Mouse (Mus musculus): ENCODE results near the gene Bcl2a1d. TPM values are rescaled to one million over a fixed set of nuclear protein-coding genes. Genes with fewer than 3 reads are reported as not detected.
"Not testable (repeated sequence)": the region's sequence is repeated elsewhere in the genome, so short reads cannot be mapped to it uniquely, and the experiment has no call there.

Bcl2a1d gene
- 0.38 and 0.39 TPM in 2 replicates for polyA plus RNA-seq (2015; fragmentation: Nextera tagmentation; extraction: Ambion mirVana)

- H3K27me3 ChIP-seq; H3K27ac ChIP-seq; ATAC-seq (ENCODE audit: insufficient number of reproducible peaks, insufficient read depth, low FRiP score, low TSS enrichment, low read depth); H3K4me3 ChIP-seq; H3K9ac ChIP-seq; H3K9me3 ChIP-seq; H3K4me1 ChIP-seq; H3K4me2 ChIP-seq; H3K36me3 ChIP-seq: not testable (repeated sequence)
- WGBS, result 90% methylated on average over 5 of the region's 5 CpGs
These were observed at the start of gene Bcl2a1d for GRCm38 (mm10) chr9:88731728-88732127. Gene Bcl2a1d (minus strand): TSS chr9:88731914.

DNA sequence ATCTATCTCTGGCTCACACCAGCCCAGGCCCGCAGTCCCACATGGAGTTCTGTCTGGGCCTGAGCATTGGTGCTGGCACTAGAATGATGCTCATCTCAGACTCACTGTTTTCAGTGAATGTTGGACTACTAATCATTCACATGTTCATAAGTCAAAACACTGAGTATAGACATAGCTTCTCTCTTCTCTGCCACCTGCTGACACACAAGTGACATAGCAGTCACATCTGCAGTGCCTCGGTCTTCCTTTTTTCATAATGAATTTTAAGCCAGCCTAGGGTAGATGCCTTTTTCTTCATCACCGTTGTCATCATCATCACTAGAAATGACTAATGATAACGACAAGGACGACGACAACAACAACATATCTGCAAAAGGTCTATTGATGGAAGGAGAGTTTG lies 38.5 kb upstream of the Bcl2a1d start:
- 90% methylated on average over 5 of the region's 6 CpGs for WGBS
- not testable (repeated sequence) for H3K4me3 ChIP-seq; ATAC-seq (ENCODE audit: insufficient number of reproducible peaks, insufficient read depth, low FRiP score, low TSS enrichment, low read depth); H3K9me3 ChIP-seq; H3K9ac ChIP-seq; H3K27me3 ChIP-seq; H3K4me1 ChIP-seq; H3K27ac ChIP-seq; H3K4me2 ChIP-seq; H3K36me3 ChIP-seq

- not testable (repeated sequence) for H3K27me3 ChIP-seq; H3K9me3 ChIP-seq; H3K36me3 ChIP-seq; H3K4me1 ChIP-seq; H3K4me2 ChIP-seq; H3K4me3 ChIP-seq; H3K27ac ChIP-seq; ATAC-seq (ENCODE audit: insufficient number of reproducible peaks, insufficient read depth, low FRiP score, low TSS enrichment, low read depth); H3K9ac ChIP-seq
- 89% methylated on average over 4 of the region's 5 CpGs for WGBS
These were observed 37.8 kb upstream of the Bcl2a1d start for GRCm38 (mm10) chr9:88769470-88769869.

DNA sequence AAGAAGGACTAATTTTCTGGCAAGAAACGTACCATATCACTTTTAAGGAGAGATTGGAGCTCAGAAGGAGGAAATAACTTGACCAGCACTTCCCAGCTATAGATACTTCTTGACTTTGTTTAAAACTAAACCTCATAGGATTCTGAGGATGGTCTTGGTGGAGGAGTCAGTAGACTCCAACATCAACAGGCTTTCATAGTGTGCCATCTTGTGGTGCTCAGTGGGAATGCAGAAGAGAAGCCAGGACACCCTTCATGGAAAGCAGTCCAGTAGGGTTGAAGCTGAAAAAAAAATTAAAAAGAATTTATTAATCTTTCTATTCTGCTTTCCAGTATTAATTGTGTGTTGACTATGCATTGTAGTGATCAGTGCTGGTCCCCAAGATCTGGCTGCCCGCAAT lies 15.0 kb upstream of the Bcl2a1d start:
- not testable (repeated sequence) for H3K4me3 ChIP-seq; H3K9me3 ChIP-seq; ATAC-seq (ENCODE audit: insufficient number of reproducible peaks, insufficient read depth, low FRiP score, low TSS enrichment, low read depth); H3K27ac ChIP-seq; H3K9ac ChIP-seq; H3K4me2 ChIP-seq; H3K27me3 ChIP-seq; H3K4me1 ChIP-seq; H3K36me3 ChIP-seq
- WGBS, result 20% methylated on average over 1 of the region's 2 CpGs

DNA sequence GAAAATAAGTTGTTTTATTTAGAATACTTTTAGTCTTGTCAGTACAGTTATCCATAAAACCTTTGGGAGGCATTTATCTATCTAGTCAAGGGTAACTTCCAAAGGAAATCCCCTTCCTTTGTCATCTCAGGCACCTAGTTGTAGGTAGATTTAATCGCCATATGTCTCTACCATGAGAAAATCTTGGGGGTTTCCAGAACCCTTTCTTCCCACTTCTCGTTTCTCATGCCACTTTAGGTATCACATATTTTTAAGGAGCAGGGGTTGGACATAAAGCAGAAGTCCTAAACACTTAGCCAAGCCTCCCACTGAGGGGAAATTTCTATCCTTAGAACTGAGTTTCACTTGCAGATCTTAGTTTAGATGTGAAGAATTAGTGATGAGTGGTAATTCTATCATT lies 14.3 kb upstream of the Bcl2a1d start:
- not testable (repeated sequence) for H3K27me3 ChIP-seq; H3K9ac ChIP-seq; H3K27ac ChIP-seq; H3K4me2 ChIP-seq; H3K9me3 ChIP-seq; H3K36me3 ChIP-seq; H3K4me1 ChIP-seq; H3K4me3 ChIP-seq; ATAC-seq (ENCODE audit: insufficient number of reproducible peaks, insufficient read depth, low FRiP score, low TSS enrichment, low read depth)
- 79% methylated on average over 1 of the region's 2 CpGs for WGBS

GRCm38 (mm10) chr9:88735289-88735688 lies 3.6 kb upstream of the Bcl2a1d start:
- not testable (repeated sequence) for H3K27me3 ChIP-seq; H3K9ac ChIP-seq; H3K4me1 ChIP-seq; H3K27ac ChIP-seq; ATAC-seq (ENCODE audit: insufficient number of reproducible peaks, insufficient read depth, low FRiP score, low TSS enrichment, low read depth); H3K4me2 ChIP-seq; H3K9me3 ChIP-seq; H3K4me3 ChIP-seq; H3K36me3 ChIP-seq

DNA sequence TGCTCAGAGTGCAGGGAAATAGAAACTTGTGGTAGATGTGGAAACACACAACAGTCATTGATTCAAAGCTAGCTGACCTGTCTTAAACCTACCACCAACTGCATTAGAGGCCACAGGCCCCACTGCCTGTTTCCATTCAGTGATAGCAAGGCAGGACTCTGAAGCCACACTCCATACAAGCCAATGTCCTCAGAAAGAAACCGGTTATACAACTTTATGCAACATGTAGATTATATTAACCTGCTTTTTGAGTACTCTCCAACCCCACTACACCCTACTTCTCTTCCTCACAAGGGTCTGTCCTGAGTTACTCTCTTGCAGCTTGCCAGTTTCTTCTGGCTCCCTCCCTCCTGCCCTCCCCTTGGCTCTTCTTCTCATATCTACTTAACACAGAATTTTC lies 1.5 kb upstream of the Bcl2a1d start:
- not testable (repeated sequence) for ATAC-seq (ENCODE audit: insufficient number of reproducible peaks, insufficient read depth, low FRiP score, low TSS enrichment, low read depth); H3K9me3 ChIP-seq
- WGBS, result 77% methylated on average over 1 of the region's 1 CpGs

DNA sequence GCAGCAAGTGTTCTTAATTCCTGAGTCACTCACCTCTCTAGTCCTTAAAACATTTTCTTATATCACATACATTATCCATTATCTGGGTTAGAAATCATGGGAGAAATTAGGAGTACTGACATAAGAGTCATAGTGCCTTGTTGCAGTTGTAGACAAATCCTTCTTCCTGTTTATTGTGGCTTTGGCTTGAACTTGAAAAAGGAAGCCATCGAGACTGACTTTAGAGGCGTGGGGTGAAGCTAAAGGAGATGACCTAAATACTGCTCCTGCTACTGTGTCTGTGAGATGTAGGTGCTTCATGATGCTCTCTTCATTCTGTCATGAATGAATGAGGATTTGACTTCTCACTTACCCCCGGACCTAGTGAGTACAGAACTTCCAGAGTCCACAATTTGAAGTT lies 620 bp upstream of the Bcl2a1d start:
- not testable (repeated sequence) for H3K27ac ChIP-seq; H3K4me1 ChIP-seq; H3K9ac ChIP-seq; H3K27me3 ChIP-seq; H3K9me3 ChIP-seq; H3K4me2 ChIP-seq; ATAC-seq (ENCODE audit: insufficient number of reproducible peaks, insufficient read depth, low FRiP score, low TSS enrichment, low read depth); H3K4me3 ChIP-seq; H3K36me3 ChIP-seq
- 85% methylated on average over 2 of the region's 3 CpGs for WGBS

More for the DNA sequence above, 1.5 kb upstream of the Bcl2a1d start:
- not testable (repeated sequence) for H3K4me3 ChIP-seq, H3K4me2 ChIP-seq, H3K27me3 ChIP-seq, H3K27ac ChIP-seq, H3K4me1 ChIP-seq, H3K9ac ChIP-seq, H3K36me3 ChIP-seq

- not testable (repeated sequence) for H3K27me3 ChIP-seq; H3K4me2 ChIP-seq; H3K27ac ChIP-seq; H3K9ac ChIP-seq; H3K36me3 ChIP-seq; ATAC-seq (ENCODE audit: insufficient number of reproducible peaks, insufficient read depth, low FRiP score, low TSS enrichment, low read depth); H3K9me3 ChIP-seq; H3K4me3 ChIP-seq; H3K4me1 ChIP-seq
These were observed 3.4 kb downstream of the Bcl2a1d start for GRCm38 (mm10) chr9:88728311-88728710.

DNA sequence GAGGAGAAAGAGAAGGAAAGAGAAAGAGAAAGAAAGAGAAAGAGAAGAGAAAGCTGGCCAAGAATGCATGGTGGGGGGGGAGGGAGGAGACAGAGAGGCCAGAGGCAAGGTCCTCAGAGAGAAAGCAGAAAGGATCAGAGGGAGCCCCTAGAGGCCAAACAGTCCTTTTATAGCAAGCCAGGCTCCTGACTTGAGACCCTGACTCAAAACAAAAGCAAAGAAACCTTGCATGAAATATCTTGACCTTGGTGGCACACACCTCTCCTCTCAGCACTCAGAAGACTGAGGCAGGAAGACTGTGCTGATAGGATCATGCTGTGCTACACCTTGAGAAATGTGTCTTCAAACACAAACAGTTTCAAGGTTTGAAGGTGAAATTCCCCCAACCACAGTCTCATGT lies 10.1 kb downstream of the Bcl2a1d start:
- not testable (repeated sequence) for H3K4me1 ChIP-seq; H3K27me3 ChIP-seq; H3K4me2 ChIP-seq; ATAC-seq (ENCODE audit: insufficient number of reproducible peaks, insufficient read depth, low FRiP score, low TSS enrichment, low read depth); H3K36me3 ChIP-seq; H3K9ac ChIP-seq; H3K9me3 ChIP-seq; H3K4me3 ChIP-seq; H3K27ac ChIP-seq

GRCm38 (mm10) chr9:88719989-88720537 lies 11.7 kb downstream of the Bcl2a1d start, which contains the start of gene Mthfsl:
Gene Mthfsl (minus strand): TSS chr9:88720296.
- not testable (repeated sequence) for H3K4me1 ChIP-seq; H3K9me3 ChIP-seq; H3K27me3 ChIP-seq; ATAC-seq (ENCODE audit: insufficient number of reproducible peaks, insufficient read depth, low FRiP score, low TSS enrichment, low read depth); H3K36me3 ChIP-seq
- H3K4me3 ChIP-seq, result peak within 1 kb of the TSS; percentile 42
- peak within 1 kb of the TSS; percentile 63 for H3K9ac ChIP-seq
- H3K27ac ChIP-seq, result peak within 1 kb of the TSS; percentile 78
- 24% methylated on average over 11 of the region's 12 CpGs for WGBS
- H3K4me2 ChIP-seq, result peak within 1 kb of the TSS; percentile 52

DNA sequence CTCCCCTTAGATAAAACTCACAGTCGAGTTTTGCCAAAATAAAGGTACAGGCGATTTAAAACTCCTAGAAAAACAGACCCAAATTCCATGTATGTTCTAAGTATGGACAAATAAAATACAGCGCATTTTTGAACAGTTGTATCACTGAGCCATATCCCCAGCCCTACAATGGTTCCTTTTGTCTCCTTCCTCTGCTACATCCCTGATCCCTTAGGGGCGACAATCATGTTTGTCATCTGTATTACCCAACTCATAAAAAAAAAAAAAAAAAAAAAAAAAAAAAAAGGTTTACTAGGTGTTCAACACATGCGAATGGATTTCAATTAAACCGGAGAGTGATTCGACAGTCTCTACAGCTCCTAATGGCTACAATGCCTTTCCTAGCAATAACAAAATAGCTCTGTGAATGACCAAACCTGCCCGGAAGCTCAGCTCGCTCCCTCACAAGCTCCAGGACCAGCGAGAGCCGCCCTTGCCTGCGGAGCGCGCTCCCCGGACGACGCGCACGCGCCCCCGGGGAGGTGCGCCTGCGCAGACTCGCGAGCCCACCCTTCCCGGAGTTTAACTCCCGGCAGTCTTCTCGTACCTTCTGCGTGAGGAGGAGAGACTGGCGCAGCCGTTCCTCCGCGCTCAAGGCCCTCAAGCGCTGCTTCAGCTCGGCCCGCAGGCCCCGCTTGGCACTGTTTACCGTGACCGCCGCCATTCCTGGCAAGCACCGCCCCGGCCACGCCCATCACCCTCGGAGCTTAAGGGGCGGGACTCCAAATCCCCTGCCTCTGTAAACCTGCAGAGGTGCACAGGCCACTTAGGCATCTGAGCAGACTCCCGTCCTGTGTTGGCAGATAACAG lies 12.4 kb downstream of the Bcl2a1d start:
- ATAC-seq (ENCODE audit: insufficient number of reproducible peaks, insufficient read depth, low FRiP score, low TSS enrichment, low read depth), result peak; percentile 92
- not testable (repeated sequence) for H3K4me1 ChIP-seq, H3K36me3 ChIP-seq, H3K9me3 ChIP-seq, H3K27me3 ChIP-seq
- Histone ChIP-seq H3K4me2 (peak overlapping the region; percentile 52), H3K27ac (peak overlapping the region; percentile 78), H3K9ac (peak overlapping the region; percentile 63), H3K4me3 (peak overlapping the region; percentile 42)
- WGBS, result 12% methylated on average over 8 of the region's 46 CpGs

Data from embryonic facial prominence, embryonic 13.5 days (tissue).